Mouse (Mus musculus) effector memory CD4-positive, alpha-beta T cell, adult 7 months (primary cell): ENCODE measurements around the gene Ddx21. TPM values are rescaled to one million over a fixed set of nuclear protein-coding genes. Genes with fewer than 3 reads are reported as not detected.

ENCODE experiments used
- polyA plus RNA-seq: library from polyadenylated mRNA; unstranded; fragments of 100-300 nt; shearing (Covaris generic); gene quantifications from one replicate; pipeline ENCODE4 v1.2.1, GENCODE M21; 2017

Ddx21 gene
- 56.6 TPM for polyA plus RNA-seq

DNA sequence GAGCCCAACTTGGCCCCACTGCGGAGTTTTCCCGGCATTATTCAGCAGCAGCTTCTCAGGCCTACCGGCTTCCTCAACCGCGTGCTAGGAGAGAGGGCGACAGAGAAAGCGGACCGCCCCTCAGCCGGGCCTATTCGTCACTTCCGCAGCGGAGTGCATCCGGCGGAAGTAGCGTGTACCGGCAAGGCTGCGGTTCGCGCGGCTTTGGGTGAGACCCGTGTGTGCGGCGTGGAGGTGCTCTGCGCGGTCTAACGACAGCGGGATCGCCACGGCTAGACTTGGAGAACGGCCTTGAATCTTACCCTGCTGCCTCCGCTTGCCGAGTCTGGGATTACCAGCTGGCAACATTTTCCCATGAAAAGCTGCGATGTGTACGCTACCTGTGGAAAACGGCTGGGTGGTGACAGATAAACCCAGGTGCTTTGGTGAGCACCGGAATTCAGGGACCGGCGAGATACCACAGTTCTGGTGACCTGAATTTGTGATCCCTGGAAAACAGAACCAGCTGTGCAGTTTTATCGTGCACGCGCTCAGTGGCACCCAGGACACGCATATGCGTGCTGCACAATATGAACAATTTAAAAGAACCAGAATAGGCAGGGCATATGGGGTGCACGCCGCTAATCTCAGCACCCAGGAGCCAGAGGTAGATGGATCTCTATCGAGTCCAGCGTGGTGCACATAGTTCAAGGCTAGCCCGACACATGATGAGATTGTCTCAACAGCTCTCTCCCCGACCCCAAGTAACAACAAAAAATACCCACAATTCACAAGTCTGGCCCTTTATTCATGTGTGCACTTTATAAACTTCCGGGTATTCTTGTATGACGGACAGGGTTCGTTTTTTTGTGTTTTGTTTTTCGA lies at the start of gene Ddx21:
Gene Ddx21 (minus strand): TSS at position 105 of the 864 bp plus-strand sequence.

GRCm38 (mm10) chr10:62650881-62651810 lies 49.1 kb upstream of the Ddx21 start, which contains the start of gene Ddx50:
Ddx50 (minus strand) TSS chr10:62651218.

DNA sequence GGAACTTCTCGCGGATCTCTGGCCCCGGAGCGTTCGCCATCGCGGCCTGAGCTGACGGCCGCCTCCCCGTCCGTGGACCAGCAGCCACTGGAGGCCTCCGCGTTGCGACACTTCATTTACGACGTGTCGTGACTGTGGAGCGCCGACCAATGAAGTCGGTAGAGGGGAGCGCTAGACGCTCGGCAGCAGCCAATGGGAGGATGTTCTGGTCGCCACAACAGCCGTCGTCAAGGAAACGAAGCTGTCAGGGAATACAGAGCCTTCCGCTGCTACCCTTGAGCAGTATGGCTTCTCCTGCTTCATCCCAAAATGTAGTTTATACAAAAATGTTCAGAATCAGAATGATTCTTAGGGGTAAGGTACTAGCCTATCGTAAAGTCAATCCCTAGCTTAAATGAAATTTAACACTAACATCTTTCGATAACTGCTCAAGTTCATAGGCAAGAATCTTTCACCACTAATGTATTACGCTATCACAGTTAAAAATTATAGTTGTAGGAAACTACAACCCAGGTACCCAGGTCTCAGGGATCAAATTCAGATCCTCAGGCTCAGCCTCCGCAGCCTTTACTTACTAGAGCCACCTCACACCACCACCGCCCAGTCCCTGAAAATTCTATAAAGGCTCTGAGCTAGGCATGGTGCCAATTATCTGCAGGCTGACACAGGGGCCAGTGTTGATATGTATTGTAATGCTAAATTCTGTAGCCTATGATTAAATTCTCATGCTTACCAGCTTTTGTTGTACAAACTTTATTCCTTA lies 23.6 kb downstream of the Ddx21 start, which contains the start of gene Kif1bp:
Gene Kif1bp (minus strand): TSS at position 120 of the 763 bp plus-strand sequence.

Other genes with a start within 250 kb of the Ddx21 start
- gene Hk1, start 222.4 kb downstream of the Ddx21 start, polyA plus RNA-seq = 80.3 TPM
- not detected for gene Hkdc1, start 179.8 kb downstream of the Ddx21 start, polyA plus RNA-seq
- gene 4930507D05Rik, start 152.8 kb downstream of the Ddx21 start, polyA plus RNA-seq = 0.57 TPM
- gene Supv3l1, start 152.5 kb downstream of the Ddx21 start, polyA plus RNA-seq = 28.1 TPM
- gene Vps26a, start 115.5 kb downstream of the Ddx21 start, polyA plus RNA-seq = 54.4 TPM
- 2,518 TPM for gene Srgn, start 74.8 kb downstream of the Ddx21 start, polyA plus RNA-seq
- gene Kif1bp, start 23.8 kb downstream of the Ddx21 start, polyA plus RNA-seq = 21.1 TPM
- 150 TPM for gene Ddx50, start 48.9 kb upstream of the Ddx21 start, polyA plus RNA-seq
- gene Stox1, start 123.8 kb upstream of the Ddx21 start, polyA plus RNA-seq = 0.44 TPM
- gene Ccar1, start 190.0 kb upstream of the Ddx21 start, polyA plus RNA-seq = 93.7 TPM